Mouse (Mus musculus) heart, adult 11 months (tissue): ENCODE data around the gene AI661453.
"Not testable (repeated sequence)": the region's sequence is repeated elsewhere in the genome, so short reads cannot be mapped to it uniquely, and the experiment has no call there.

Experiments used
- DNase-seq: peaks from one replicate; pipeline ENCODE4 v3.0.0; 2022

Gene AI661453

GRCm38 (mm10) chr17:47468063-47468462, 31.6 kb downstream of the AI661453 start:
- peak; percentile 93 for DNase-seq

DNA sequence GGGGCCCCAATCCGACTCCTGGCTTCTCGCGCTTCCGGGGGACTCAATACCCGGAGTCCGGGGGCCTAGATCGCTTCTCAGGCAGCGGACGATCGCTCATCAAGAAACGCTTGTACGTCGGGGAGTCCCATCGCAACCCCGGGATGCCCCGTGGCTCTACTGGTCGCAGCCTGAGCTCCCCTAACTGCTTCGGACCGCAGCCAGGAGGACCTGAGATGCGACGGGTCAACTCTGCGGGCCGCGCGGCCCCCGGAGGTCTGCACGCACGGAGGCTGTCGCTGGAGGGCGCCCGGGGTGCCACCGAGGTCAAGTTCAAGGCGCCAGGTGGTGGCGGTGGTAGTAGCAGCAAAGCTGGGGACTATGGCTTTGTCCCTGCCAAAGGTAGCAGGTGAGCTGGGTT, 32.1 kb downstream of the AI661453 start:
- DNase-seq, result peak; percentile 89

DNA sequence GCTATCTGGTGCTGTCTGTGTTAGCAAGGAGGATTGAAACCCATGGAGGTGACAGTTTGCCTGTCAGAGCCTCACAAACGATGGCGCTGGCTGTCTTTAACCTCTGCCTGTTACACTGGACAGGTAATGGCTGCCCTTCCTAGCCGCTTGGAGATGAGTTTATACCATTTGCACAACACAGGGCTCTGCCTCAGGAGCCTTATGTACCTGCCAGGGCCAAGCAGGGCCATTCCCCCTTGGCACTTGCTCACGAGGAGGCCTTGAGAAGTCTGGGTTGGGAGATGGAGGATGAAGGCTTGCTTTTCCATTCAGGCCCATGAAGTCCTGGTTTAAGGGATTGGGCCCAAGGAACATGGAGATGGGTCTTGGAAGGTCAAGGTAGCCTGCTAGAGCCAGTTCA, 33.2 kb downstream of the AI661453 start:
- DNase-seq, result peak; percentile 81

DNA sequence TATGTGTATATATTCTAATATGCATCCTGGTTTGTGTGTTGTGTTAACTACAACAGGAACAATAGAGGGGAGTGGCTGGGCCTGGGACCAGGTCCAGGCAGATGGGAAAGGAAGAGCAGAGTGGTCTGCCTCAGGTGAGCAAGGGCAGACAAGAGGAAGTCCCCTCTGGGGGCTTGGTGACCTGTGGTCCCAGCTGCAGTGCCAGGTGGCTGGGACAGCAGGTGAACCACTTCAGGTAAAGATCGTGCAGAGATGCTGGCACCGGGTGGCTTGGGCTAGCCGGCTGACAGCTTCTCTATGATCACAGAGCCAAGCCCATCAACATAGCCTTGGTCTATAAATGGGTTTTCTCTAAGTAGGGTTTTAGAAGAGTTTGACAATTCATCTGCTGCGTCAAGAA, 33.7 kb downstream of the AI661453 start:
- no peak for DNase-seq

- no peak for DNase-seq
Measured at GRCm38 (mm10) chr17:47470686-47471085, 34.3 kb downstream of the AI661453 start.

- DNase-seq, result no peak
Measured at GRCm38 (mm10) chr17:47472435-47473350, 36.3 kb downstream of the AI661453 start.

DNA sequence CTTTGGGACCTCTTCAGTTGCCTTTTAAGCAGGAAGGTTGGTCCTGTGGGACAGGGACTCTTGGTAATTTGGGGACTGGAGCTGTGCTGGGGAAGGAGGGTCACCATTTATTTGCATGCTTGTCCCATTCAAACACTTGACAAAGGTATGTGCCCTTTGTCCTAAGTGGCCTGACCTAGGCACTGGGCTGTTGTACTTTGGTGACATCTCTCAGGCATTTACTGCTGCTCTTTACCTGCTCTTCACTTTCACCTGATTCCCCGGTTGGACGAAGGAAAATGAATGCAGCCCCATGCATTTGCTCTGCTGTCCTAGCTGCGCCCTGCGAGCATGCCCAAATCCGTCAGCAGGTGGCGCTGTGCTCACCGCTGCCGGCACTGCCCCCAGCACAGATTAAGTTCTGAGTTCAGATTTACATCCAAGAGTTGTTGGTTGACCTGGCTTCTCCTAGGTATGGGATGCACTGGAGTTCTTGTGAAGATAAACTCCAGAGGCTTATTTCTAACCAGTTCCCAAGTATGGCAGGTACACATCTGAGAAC, 37.1 kb downstream of the AI661453 start:
- no peak for DNase-seq

- no peak for DNase-seq
Measured at GRCm38 (mm10) chr17:47474250-47474649, 37.8 kb downstream of the AI661453 start.

- no peak for DNase-seq
Measured at GRCm38 (mm10) chr17:47475181-47475580, 38.8 kb downstream of the AI661453 start.

GRCm38 (mm10) chr17:47475714-47476113, 39.3 kb downstream of the AI661453 start:
- peak; percentile 80 for DNase-seq

DNA sequence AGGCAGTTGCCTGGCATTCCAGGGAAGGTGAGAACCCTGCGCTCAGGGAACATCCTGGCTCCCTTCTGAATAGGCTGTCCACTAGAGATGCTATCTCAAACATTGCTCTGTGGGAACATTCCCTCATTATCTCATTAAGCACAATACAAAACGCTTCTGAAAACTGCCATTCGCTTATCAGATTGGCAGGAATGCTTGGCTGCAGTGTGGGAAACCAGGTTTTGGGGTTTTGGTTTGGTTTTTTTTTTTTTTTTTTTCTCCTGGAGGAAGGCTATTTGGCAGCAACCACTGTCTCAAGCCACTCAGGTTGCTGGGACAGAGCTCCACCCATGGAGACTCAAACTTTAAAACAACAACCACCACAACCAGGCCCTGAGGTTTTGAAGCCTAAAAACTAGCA, 43.5 kb downstream of the AI661453 start:
- DNase-seq, result no peak

DNA sequence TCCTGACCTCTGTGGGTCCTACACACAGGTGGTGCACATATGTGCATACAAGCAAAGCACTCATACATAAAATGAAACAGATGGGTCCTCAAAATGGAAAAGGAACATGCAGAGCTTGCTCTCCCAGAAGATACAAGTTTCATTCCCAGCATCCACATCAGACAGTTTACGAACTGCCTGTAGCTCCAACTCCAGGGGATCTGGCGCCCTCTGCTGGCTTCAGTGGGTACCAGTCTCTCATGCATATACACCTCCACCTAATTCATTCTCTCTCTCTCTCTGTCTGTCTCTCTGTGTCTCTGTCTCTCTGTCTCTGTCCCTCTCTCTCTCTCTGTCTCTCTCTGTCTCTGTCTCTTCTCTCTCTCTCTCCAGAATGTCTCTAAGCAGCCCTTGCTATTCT, 46.0 kb downstream of the AI661453 start:
- DNase-seq, result no peak

- no peak for DNase-seq
Measured at GRCm38 (mm10) chr17:47484241-47484921, 48.0 kb downstream of the AI661453 start.

DNA sequence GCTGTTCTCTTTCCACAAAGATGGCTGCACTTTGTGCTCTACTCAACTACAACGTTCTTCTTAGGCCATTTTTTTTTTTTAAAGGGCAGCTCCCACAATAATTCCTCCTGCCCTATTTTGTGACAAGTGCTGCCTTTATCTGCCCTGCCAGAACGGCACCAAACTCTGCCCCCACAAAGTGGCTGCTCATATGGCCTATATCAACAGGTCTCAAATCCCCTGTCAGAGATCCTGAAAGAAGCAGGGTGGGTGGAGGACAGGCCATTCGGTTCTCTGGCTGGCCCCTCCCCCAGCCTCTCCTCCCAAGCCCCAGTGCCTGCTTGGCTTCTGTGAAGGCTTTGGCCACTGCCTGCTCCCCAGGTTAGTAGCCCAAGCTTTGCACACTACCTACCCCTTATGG, 48.6 kb downstream of the AI661453 start:
- no peak for DNase-seq

GRCm38 (mm10) chr17:47485791-47486190, 49.4 kb downstream of the AI661453 start:
- DNase-seq, result no peak

DNA sequence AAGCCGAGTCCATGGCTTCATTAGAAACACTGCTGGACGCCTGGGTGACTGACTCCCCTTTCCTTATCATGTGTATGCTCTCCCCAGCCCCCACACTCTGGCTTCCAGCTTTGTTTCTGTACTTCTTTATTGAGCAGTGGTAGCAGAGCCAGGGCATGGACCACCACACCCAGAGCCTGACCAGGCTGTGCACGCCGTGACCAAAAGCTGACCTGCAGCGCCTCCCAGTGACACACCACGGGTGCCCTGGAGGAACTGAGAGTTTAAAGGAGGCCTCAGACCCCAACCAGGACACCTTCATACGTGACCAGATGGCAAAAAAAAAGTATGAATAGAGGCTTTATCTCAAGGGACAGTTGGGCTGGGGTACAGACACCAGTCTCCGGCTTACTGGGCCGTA, 54.4 kb downstream of the AI661453 start:
- no peak for DNase-seq

GRCm38 (mm10) chr17:47492731-47493130, 56.3 kb downstream of the AI661453 start:
- no peak for DNase-seq

GRCm38 (mm10) chr17:47493653-47494052, 57.2 kb downstream of the AI661453 start:
- DNase-seq, result no peak

DNA sequence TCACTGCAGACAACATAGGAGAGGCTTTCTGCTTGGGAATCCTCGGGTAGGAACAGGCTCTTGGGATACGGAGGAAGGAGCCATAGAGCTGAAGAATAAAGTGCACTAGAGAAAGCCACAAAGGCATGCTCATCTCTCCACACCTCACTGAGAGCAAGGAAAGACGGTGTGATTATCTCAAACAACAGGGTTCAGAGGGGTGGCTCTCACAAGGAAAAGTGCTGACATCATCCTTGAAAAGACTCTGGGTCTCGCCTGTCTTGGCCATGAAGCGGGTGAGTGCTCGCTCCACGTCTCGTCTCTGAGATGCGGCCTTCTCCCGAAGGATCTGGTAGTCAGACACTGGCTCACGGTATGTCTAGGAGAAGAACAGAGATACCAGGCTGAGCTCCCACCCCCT, 57.7 kb downstream of the AI661453 start:
- DNase-seq, result no peak

DNA sequence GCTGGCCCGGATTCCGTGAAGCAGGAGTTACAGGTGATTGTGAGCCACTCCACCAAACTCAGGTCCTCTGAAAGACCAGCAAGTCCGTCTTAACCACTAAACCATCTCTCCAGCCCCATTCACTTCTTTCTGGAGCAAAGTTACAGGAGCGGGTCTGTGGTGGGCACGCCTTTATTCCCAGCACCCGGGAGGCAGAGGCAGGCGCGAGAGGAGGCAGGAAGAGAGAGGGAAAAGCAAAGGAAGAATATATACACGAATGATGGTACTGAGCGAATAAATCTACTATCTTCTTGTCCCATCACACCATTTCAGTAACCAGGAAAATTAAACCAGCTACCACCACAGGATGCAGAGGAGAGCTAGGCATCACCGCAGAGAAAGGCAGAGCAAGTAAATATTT, 65.1 kb downstream of the AI661453 start:
- DNase-seq, result no peak

DNA sequence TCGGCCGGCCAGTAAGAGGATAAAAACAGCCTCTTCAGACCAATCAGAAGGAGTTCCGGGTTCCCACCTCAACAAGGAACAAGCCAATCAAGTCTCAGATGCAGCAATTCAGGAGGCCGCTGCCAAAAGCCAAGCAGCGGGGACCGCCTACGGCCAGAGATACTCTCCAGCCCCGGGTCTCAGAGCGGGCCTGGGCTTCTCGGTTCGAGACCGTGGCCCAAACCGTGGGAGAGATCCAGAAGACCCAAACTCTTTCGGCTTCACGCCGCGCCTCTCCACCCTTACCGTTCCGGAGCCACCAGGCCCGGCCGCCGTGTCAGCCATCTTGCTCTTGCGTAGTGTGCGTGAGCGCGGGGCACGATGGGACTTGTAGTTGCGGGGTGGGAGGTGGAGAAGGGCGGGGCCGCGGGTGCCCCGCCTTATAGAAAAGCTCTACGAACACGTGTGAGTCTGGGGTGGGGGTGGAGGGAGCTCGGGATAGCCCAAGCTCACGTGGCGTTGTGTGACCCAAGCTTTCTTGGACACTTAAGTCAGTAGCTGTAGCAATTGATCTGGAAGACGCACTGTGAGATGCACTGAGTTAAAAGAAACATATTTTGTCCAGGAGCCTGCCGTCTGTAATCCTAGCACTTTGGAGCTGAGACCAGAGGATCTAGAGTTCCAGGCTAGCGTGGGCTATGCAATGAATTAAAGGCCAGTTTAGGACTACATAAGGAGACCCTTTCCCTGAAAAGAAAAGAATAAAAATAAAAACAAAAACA, 65.7 kb downstream of the AI661453 start, which contains the start of gene Taf8:
Taf8 (minus strand) TSS at position 347 of the 761 bp plus-strand sequence.
- DNase-seq, result peak; percentile 100

DNA sequence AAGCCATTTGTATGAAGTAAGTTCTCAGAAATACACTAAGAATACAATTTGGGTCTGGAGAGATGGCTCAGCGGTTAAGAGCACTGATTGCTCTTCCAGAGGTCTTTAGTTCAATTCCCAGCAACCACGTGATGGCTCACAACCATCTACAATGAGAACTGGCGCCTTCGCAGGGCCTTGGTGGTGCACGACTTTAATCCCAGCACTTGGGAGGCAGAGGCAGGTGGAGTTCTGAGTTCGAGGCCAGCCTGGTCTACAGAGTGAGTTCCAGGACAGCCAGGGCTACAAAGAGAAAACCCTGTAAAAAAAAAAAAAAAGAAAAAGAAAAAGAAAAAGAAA, 66.3 kb downstream of the AI661453 start:
- DNase-seq, result not testable (repeated sequence)

GRCm38 (mm10) chr17:47503689-47504088, 67.3 kb downstream of the AI661453 start:
- DNase-seq, result no peak
